Mouse (Mus musculus) left cerebral cortex, postnatal 10 days (tissue): ENCODE data around the gene Rasgef1b. TPM values are rescaled to one million over a fixed set of nuclear protein-coding genes. Genes with fewer than 3 reads are reported as not detected.
A peak's percentile ranks its signal among the peaks of the same experiment; 100 is the strongest.

Experiments
- DNase-seq, 2 experiments: peaks; one replicate each; pipeline ENCODE4 v3.0.0; 2021 to 2022; ENCODE audit warnings: low spot score in 2 of 2, mixed read lengths in 1 of 2; ENCODE audit errors: extremely low spot score in 1 of 2
- intact Hi-C: fragments of 180-260 bp; cut with DNase I; formaldehyde crosslinking; loops from one replicate; pipeline ENCODE4 v1.15.1; 2025
- total RNA-seq, 2 experiments: library from RNA; stranded (reverse); gene quantifications; 2 replicates each; pipeline ENCODE4 v1.2.3; 2021

Gene Rasgef1b
- total RNA-seq, 2 experiments from 2014 or later: 53.8 to 58.4 TPM

GRCm38 (mm10) chr5:99374460-99374859 is 354.4 kb downstream of the Rasgef1b start:
- no peak for DNase-seq
- intact Hi-C loops: no loop called here

GRCm38 (mm10) chr5:99373570-99374151 is 355.2 kb downstream of the Rasgef1b start:
- intact Hi-C loops: no loop called here
- DNase-seq: no peak

GRCm38 (mm10) chr5:99370636-99371035 is 358.2 kb downstream of the Rasgef1b start:
- intact Hi-C loops: no loop called here

GRCm38 (mm10) chr5:99369256-99369655 is 359.6 kb downstream of the Rasgef1b start:
- DNase-seq: no peak
- intact Hi-C loops: no loop called here

More at GRCm38 (mm10) chr5:99370636-99371035, 358.2 kb downstream of the Rasgef1b start:
- DNase-seq: no peak

GRCm38 (mm10) chr5:99368615-99369014 is 360.2 kb downstream of the Rasgef1b start:
- intact Hi-C loops: no loop called here
- DNase-seq: no peak

GRCm38 (mm10) chr5:99360531-99360930 is 368.3 kb downstream of the Rasgef1b start:
- DNase-seq: no peak
- intact Hi-C loops: no loop called here

- intact Hi-C loops: loop anchor here (5.0 kb wide), 1 partner anchor 107 kb away; no protein-coding TSS in a partner anchor
- DNase-seq: no peak
Measured at GRCm38 (mm10) chr5:99359251-99359650, 369.6 kb downstream of the Rasgef1b start.

- intact Hi-C loops: loop anchor here (5.0 kb wide), 1 partner anchor 102 kb away; no protein-coding TSS in a partner anchor
- DNase-seq: no peak
Measured at GRCm38 (mm10) chr5:99354640-99355132, 374.2 kb downstream of the Rasgef1b start.

- intact Hi-C loops: no loop called here
- no peak for DNase-seq
Measured at GRCm38 (mm10) chr5:99350030-99350429, 378.8 kb downstream of the Rasgef1b start.

GRCm38 (mm10) chr5:99348257-99348849 is 380.5 kb downstream of the Rasgef1b start:
- intact Hi-C loops: no loop called here
- DNase-seq: peak; percentile 27 to 60

- intact Hi-C loops: no loop called here
- no peak for DNase-seq
Measured at GRCm38 (mm10) chr5:99342527-99342926, 386.3 kb downstream of the Rasgef1b start.

GRCm38 (mm10) chr5:99340311-99340989 is 388.4 kb downstream of the Rasgef1b start:
- intact Hi-C loops: no loop called here
- no peak for DNase-seq

GRCm38 (mm10) chr5:99339790-99340189 is 389.1 kb downstream of the Rasgef1b start:
- DNase-seq: peak in 1 of 2 experiments; percentile 60
- intact Hi-C loops: no loop called here

GRCm38 (mm10) chr5:99338826-99339225 is 390.0 kb downstream of the Rasgef1b start:
- DNase-seq: no peak
- intact Hi-C loops: no loop called here

- DNase-seq: no peak
Measured at GRCm38 (mm10) chr5:99336427-99336826, 392.4 kb downstream of the Rasgef1b start.

GRCm38 (mm10) chr5:99334017-99334416 is 394.8 kb downstream of the Rasgef1b start:
- intact Hi-C loops: no loop called here
- no peak for DNase-seq

More at GRCm38 (mm10) chr5:99336427-99336826, 392.4 kb downstream of the Rasgef1b start:
- intact Hi-C loops: no loop called here

GRCm38 (mm10) chr5:99332021-99332420 is 396.8 kb downstream of the Rasgef1b start:
- no peak for DNase-seq
- intact Hi-C loops: no loop called here

GRCm38 (mm10) chr5:99329065-99329464 is 399.8 kb downstream of the Rasgef1b start:
- no peak for DNase-seq
- intact Hi-C loops: no loop called here

GRCm38 (mm10) chr5:99327019-99327418 is 401.8 kb downstream of the Rasgef1b start:
- intact Hi-C loops: no loop called here

GRCm38 (mm10) chr5:99325301-99325700 is 403.6 kb downstream of the Rasgef1b start:
- DNase-seq: no peak
- intact Hi-C loops: no loop called here

More at GRCm38 (mm10) chr5:99327019-99327418, 401.8 kb downstream of the Rasgef1b start:
- no peak for DNase-seq
